ENCODE assay signal across 13 mouse cellular contexts in the genomic region with DNA sequence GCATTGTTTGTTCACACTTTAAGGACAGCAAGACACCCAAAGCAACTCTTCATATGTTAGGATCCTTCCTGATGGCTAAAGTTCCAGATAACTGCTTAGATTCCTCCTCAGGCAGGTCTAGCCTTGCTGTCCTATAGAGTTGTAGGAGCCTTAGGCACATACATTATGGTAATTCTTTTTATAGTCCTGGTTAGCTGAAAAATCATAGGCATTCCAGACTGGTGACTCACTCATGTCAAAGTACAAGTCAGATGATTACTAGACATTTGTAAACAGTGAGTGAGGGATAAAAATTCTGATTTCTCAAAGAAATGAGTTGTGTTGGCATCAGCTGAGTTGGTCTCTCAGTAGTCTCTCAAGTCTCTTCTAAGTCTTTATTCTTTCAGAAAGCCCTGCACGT.
"Had no signal": no experiment of that assay in that cellular context is flagged by ENCODE, and none has a peak within 500 bp of the region (broad histone marks: within the 10 kb centered on the region; RNA-seq: fewer than 3 reads in every experiment).

No protein-coding gene starts in this region.

- H3K27ac ChIP-seq: left cerebral cortex, adult 2 months; limb, embryonic 15.5 days; liver, embryonic 14.5 days; midbrain, embryonic 10.5 days; midbrain, embryonic 15.5 days; stomach, embryonic 15.5 days had no signal

- H3K4me1 ChIP-seq: limb, embryonic 15.5 days; midbrain, embryonic 10.5 days; midbrain, embryonic 15.5 days; stomach, embryonic 15.5 days had no signal

- H3K36me3 ChIP-seq: limb, embryonic 15.5 days; midbrain, embryonic 10.5 days; midbrain, embryonic 15.5 days; stomach, embryonic 15.5 days had no signal

- ATAC-seq: midbrain, embryonic 15.5 days had no signal

- H3K4me2 ChIP-seq: limb, embryonic 15.5 days; midbrain, embryonic 15.5 days; stomach, embryonic 15.5 days had no signal

- H3K27me3 ChIP-seq: limb, embryonic 15.5 days; midbrain, embryonic 15.5 days; stomach, embryonic 15.5 days had no signal

- DNase-seq: kidney, adult 8-10 months; kidney, postnatal 10 days; lung, adult 18-20 months; lung, postnatal 4 days; right cerebral cortex, postnatal 14 days; thymus, adult 2 months; thymus, postnatal 25 days had no signal

- H3K9me3 ChIP-seq: limb, embryonic 15.5 days; midbrain, embryonic 10.5 days; midbrain, embryonic 15.5 days; stomach, embryonic 15.5 days had no signal

- H3K4me3 ChIP-seq: left cerebral cortex, adult 2 months; limb, embryonic 15.5 days; midbrain, embryonic 10.5 days; midbrain, embryonic 15.5 days; stomach, embryonic 15.5 days had no signal

- H3K9ac ChIP-seq: limb, embryonic 15.5 days; liver, embryonic 14.5 days; midbrain, embryonic 15.5 days; stomach, embryonic 15.5 days had no signal
